Mouse (Mus musculus) MEL (cell line): ENCODE data around the gene Acoxl.

Source experiments
- CTCF ChIP-seq, 3 experiments: IDR thresholded peaks in 2 of 3; conservative IDR thresholded peaks in 1 of 3; 2 replicates each; pipeline ENCODE4 v1.5.1; 2011 to 2012; ENCODE audit warnings: low read length in 3 of 3, low read depth in 2 of 3, mild to moderate bottlenecking in 2 of 3, improper control_type of control experiment in 1 of 3, inconsistent platforms in 1 of 3, mixed read lengths in 1 of 3, moderate library complexity in 1 of 3; ENCODE audit not compliant: control insufficient read depth in 1 of 3, insufficient read depth in 1 of 3, poor library complexity in 1 of 3, severe bottlenecking in 1 of 3
- ELF1 ChIP-seq: IDR thresholded peaks from 2 replicates; pipeline ENCODE4 v1.6.1; 2014; ENCODE audit warnings: low read depth, mild to moderate bottlenecking, inconsistent platforms, low read length, improper control_type of control experiment, moderate library complexity
- JUND ChIP-seq: IDR thresholded peaks from 2 replicates; pipeline ENCODE4 v1.6.1; 2011; ENCODE audit warnings: low read depth, mild to moderate bottlenecking, improper control_type of control experiment, low read length
- MAFK ChIP-seq: IDR thresholded peaks from 2 replicates; pipeline ENCODE4 v1.6.1; 2011; ENCODE audit warnings: low read depth, mild to moderate bottlenecking, low read length, improper control_type of control experiment, borderline replicate concordance
- MXI1 ChIP-seq: IDR thresholded peaks from 2 replicates; pipeline ENCODE4 v1.6.1; 2011; ENCODE audit warnings: mild to moderate bottlenecking, low read depth, low read length, improper control_type of control experiment
- POLR2A ChIP-seq, 2 experiments: IDR thresholded peaks; 2 replicates each; pipeline ENCODE4 v1.6.1; 2011 to 2012; ENCODE audit warnings: low read length in 2 of 2, mild to moderate bottlenecking in 2 of 2, control low read depth in 1 of 2, improper control_type of control experiment in 1 of 2, low read depth in 1 of 2, moderate library complexity in 1 of 2; ENCODE audit not compliant: control insufficient read depth in 1 of 2, insufficient read depth in 1 of 2, poor library complexity in 1 of 2
- SIN3A ChIP-seq: IDR thresholded peaks from 2 replicates; pipeline ENCODE4 v1.6.1; 2012; ENCODE audit warnings: low read length, improper control_type of control experiment, inconsistent platforms
- UBTF ChIP-seq: IDR thresholded peaks from 2 replicates; pipeline ENCODE4 v1.6.1; 2012; ENCODE audit warnings: low read depth, mild to moderate bottlenecking, inconsistent platforms, low read length, improper control_type of control experiment, moderate library complexity, borderline replicate concordance; ENCODE audit not compliant: insufficient read depth
- USF1 ChIP-seq: IDR thresholded peaks from 2 replicates; pipeline ENCODE4 v1.6.1; 2014; ENCODE audit warnings: low read depth, mild to moderate bottlenecking, inconsistent platforms, low read length, improper control_type of control experiment, moderate library complexity

DNA sequence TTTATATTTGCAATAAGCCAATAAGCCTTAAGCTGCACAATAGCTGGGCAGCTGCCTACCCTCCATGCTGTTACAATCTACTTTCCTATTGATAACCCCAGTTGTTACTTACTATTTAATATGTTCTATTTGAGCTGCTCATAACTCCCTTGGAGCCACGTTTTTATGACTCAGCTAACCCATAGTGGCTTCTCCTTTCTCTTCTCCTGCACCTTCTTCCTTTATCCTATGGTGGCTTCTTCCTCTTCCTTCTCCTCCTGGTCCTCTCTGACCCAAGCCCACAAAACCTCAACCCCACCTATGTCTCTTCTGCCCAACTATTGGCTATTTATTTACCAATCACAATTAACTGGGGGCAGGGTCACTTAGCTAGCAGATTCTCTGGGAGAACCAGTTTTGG, 7.9 kb downstream of the Acoxl start:
- no peak for TF ChIP-seq USF1
- TF ChIP-seq MAFK = no peak
- no peak for TF ChIP-seq SIN3A
- no peak for TF ChIP-seq CTCF (IDR thresholded peaks at IDR 0.05 in 2 of 3, conservative IDR thresholded peaks at IDR 0.05 in 1 of 3; ENCODE audit: control insufficient read depth in 1 of 3, insufficient read depth in 1 of 3, low read depth in 2 of 3, low read length in 3 of 3, poor library complexity in 1 of 3, severe bottlenecking in 1 of 3)
- TF ChIP-seq POLR2A (IDR thresholded peaks at IDR 0.05; ENCODE audit: control insufficient read depth in 1 of 2, insufficient read depth in 1 of 2, low read depth in 1 of 2, low read length in 2 of 2, poor library complexity in 1 of 2) = no peak
- TF ChIP-seq ELF1 = no peak
- TF ChIP-seq JUND = no peak
- TF ChIP-seq UBTF = no peak
- no peak for TF ChIP-seq MXI1
